Mouse (Mus musculus) MEL (cell line): ENCODE measurements at regions not wholly inside any gene's neighbourhood (a gene's known extent, or its start where the extent isn't known, plus 50 kb on each side); places are given as distances from the start of the nearest gene placed in this dataset.

Experiments used
- DNase-seq: peaks from one replicate; pipeline ENCODE4 v3.0.0; 2011; ENCODE audit warnings: low read depth, low spot score
- H3K27ac ChIP-seq: 2 replicates; pipeline ENCODE4 v1.5.1; 2012; ENCODE audit warnings: low read depth, mild to moderate bottlenecking, control low read depth, low read length, moderate library complexity; ENCODE audit not compliant: control insufficient read depth
- H3K27me3 ChIP-seq, 2 experiments: fragments of 150-350 bp in 1 of 2; sonication (generic) in 1 of 2; 2 replicates each; pipeline ENCODE4 v1.6.1; 2012; ENCODE audit warnings: low read length in 2 of 2, mild to moderate bottlenecking in 2 of 2, improper control_type of control experiment in 1 of 2, moderate library complexity in 1 of 2; ENCODE audit not compliant: insufficient read depth in 2 of 2, control insufficient read depth in 1 of 2
- H3K36me3 ChIP-seq, 2 experiments: 2 replicates each; pipeline ENCODE4 v1.6.1; 2012 to 2014; ENCODE audit warnings: low read length in 2 of 2, improper control_type of control experiment in 1 of 2, inconsistent platforms in 1 of 2, mild to moderate bottlenecking in 1 of 2; ENCODE audit not compliant: insufficient read depth in 2 of 2, control insufficient read depth in 1 of 2
- H3K4me1 ChIP-seq, 2 experiments: fragments of 150-350 bp in 1 of 2; sonication (generic) in 1 of 2; 2 replicates each; pipeline ENCODE4 v1.6.1; 2012; ENCODE audit warnings: low read length in 2 of 2, improper control_type of control experiment in 1 of 2, mild to moderate bottlenecking in 1 of 2; ENCODE audit not compliant: insufficient read depth in 2 of 2, control insufficient read depth in 1 of 2
- H3K4me3 ChIP-seq, 2 experiments: fragments of 150-350 bp in 1 of 2; sonication (generic) in 1 of 2; 2 replicates each; pipeline ENCODE4 v1.5.1; 2012; ENCODE audit warnings: low read depth in 2 of 2, low read length in 2 of 2, mild to moderate bottlenecking in 2 of 2, moderate library complexity in 2 of 2, control low read depth in 1 of 2, improper control_type of control experiment in 1 of 2; ENCODE audit not compliant: control insufficient read depth in 1 of 2, insufficient read depth in 1 of 2
- H3K79me2 ChIP-seq: 2 replicates; pipeline ENCODE4 v1.6.1; 2012; ENCODE audit warnings: mild to moderate bottlenecking, low read length, moderate library complexity; ENCODE audit not compliant: control insufficient read depth, poor library complexity, insufficient read depth
- H3K9ac ChIP-seq: 2 replicates; pipeline ENCODE4 v1.6.1; 2012; ENCODE audit warnings: low read depth, mild to moderate bottlenecking, control low read depth, low read length, moderate library complexity; ENCODE audit not compliant: control insufficient read depth, poor library complexity, severe bottlenecking
- H3K9me3 ChIP-seq: fragments of 150-350 bp; sonication (generic); replicated peaks from 2 replicates; pipeline ENCODE4 v1.6.1; 2012; ENCODE audit warnings: mild to moderate bottlenecking, low read length, improper control_type of control experiment, moderate library complexity; ENCODE audit not compliant: insufficient read depth
- CHD1 ChIP-seq: IDR thresholded peaks from 2 replicates; pipeline ENCODE4 v1.6.1; 2012; ENCODE audit warnings: low read depth, mild to moderate bottlenecking, inconsistent platforms, low read length, improper control_type of control experiment
- CTCF ChIP-seq, 3 experiments: IDR thresholded peaks in 2 of 3; conservative IDR thresholded peaks in 1 of 3; 2 replicates each; pipeline ENCODE4 v1.5.1; 2011 to 2012; ENCODE audit warnings: low read length in 3 of 3, low read depth in 2 of 3, mild to moderate bottlenecking in 2 of 3, improper control_type of control experiment in 1 of 3, inconsistent platforms in 1 of 3, mixed read lengths in 1 of 3, moderate library complexity in 1 of 3; ENCODE audit not compliant: control insufficient read depth in 1 of 3, insufficient read depth in 1 of 3, poor library complexity in 1 of 3, severe bottlenecking in 1 of 3
- ELF1 ChIP-seq: IDR thresholded peaks from 2 replicates; pipeline ENCODE4 v1.6.1; 2014; ENCODE audit warnings: low read depth, mild to moderate bottlenecking, inconsistent platforms, low read length, improper control_type of control experiment, moderate library complexity
- ETS1 ChIP-seq: IDR thresholded peaks from 2 replicates; pipeline ENCODE4 v1.6.1; 2012; ENCODE audit warnings: low read depth, mild to moderate bottlenecking, inconsistent platforms, low read length, improper control_type of control experiment, moderate library complexity
- GATA1 ChIP-seq: IDR thresholded peaks from 2 replicates; pipeline ENCODE4 v1.6.1; 2011; ENCODE audit warnings: low read depth, low read length, improper control_type of control experiment
- HCFC1 ChIP-seq: IDR thresholded peaks from 2 replicates; pipeline ENCODE4 v1.6.1; 2012; ENCODE audit warnings: low read depth, mild to moderate bottlenecking, inconsistent platforms, low read length, improper control_type of control experiment, moderate library complexity
- MAZ ChIP-seq: IDR thresholded peaks from 2 replicates; pipeline ENCODE4 v1.6.1; 2012; ENCODE audit warnings: low read depth, mild to moderate bottlenecking, inconsistent platforms, low read length, improper control_type of control experiment
- MEF2A ChIP-seq: IDR thresholded peaks from 2 replicates; pipeline ENCODE4 v1.6.1; 2014; ENCODE audit warnings: low read depth, mild to moderate bottlenecking, inconsistent platforms, low read length, improper control_type of control experiment; ENCODE audit not compliant: poor library complexity, insufficient replicate concordance, severe bottlenecking; ENCODE audit errors: extremely low read depth
- MXI1 ChIP-seq: IDR thresholded peaks from 2 replicates; pipeline ENCODE4 v1.6.1; 2011; ENCODE audit warnings: mild to moderate bottlenecking, low read depth, low read length, improper control_type of control experiment
- MYB ChIP-seq: IDR thresholded peaks from 2 replicates; pipeline ENCODE4 v1.6.1; 2011; ENCODE audit warnings: mild to moderate bottlenecking, low read depth, low read length, improper control_type of control experiment
- MYC ChIP-seq: IDR thresholded peaks from 2 replicates; pipeline ENCODE4 v1.6.1; 2011; ENCODE audit warnings: low read depth, mild to moderate bottlenecking, low read length, improper control_type of control experiment, moderate library complexity
- NELFE ChIP-seq: IDR thresholded peaks from 2 replicates; pipeline ENCODE4 v1.6.1; 2011; ENCODE audit warnings: low read depth, low read length, improper control_type of control experiment
- POLR2A ChIP-seq, 2 experiments: IDR thresholded peaks; 2 replicates each; pipeline ENCODE4 v1.6.1; 2011 to 2012; ENCODE audit warnings: low read length in 2 of 2, mild to moderate bottlenecking in 2 of 2, control low read depth in 1 of 2, improper control_type of control experiment in 1 of 2, low read depth in 1 of 2, moderate library complexity in 1 of 2; ENCODE audit not compliant: control insufficient read depth in 1 of 2, insufficient read depth in 1 of 2, poor library complexity in 1 of 2
- POLR2AphosphoS2 ChIP-seq: IDR thresholded peaks from 2 replicates; pipeline ENCODE4 v1.6.1; 2011; ENCODE audit warnings: low read length, improper control_type of control experiment
- RAD21 ChIP-seq: IDR thresholded peaks from 2 replicates; pipeline ENCODE4 v1.6.1; 2011; ENCODE audit warnings: mild to moderate bottlenecking, low read depth, low read length, improper control_type of control experiment
- TBP ChIP-seq: IDR thresholded peaks from 2 replicates; pipeline ENCODE4 v1.8.0; 2011; ENCODE audit warnings: low read depth, low read length, improper control_type of control experiment
- TCF12 ChIP-seq: IDR thresholded peaks from 2 replicates; pipeline ENCODE4 v1.6.1; 2014; ENCODE audit warnings: low read depth, mild to moderate bottlenecking, inconsistent platforms, low read length, improper control_type of control experiment, moderate library complexity
- ZC3H11A ChIP-seq: IDR thresholded peaks from 2 replicates; pipeline ENCODE4 v1.6.1; 2012; ENCODE audit warnings: low read depth, mild to moderate bottlenecking, inconsistent platforms, low read length, improper control_type of control experiment
- ZKSCAN1 ChIP-seq: IDR thresholded peaks from 2 replicates; pipeline ENCODE4 v1.6.1; 2012; ENCODE audit warnings: low read depth, mild to moderate bottlenecking, inconsistent platforms, low read length, improper control_type of control experiment, moderate library complexity

GRCm38 (mm10) chr8:49195333-49195640, 351.5 kb upstream of the Tenm3 start:
- no peak overlapping the region for H3K27ac ChIP-seq
- H3K9ac ChIP-seq = no peak overlapping the region
- H3K27me3 ChIP-seq = no peaks in the 10 kb centered on the region
- no peak for DNase-seq
- H3K36me3 ChIP-seq = no peaks in the 10 kb centered on the region
- H3K4me1 ChIP-seq = no peaks in the 10 kb centered on the region
- TF ChIP-seq GATA1 (no peak), CHD1 (no peak), MEF2A (no peak), ZKSCAN1 (no peak), ETS1 (no peak), MYB (no peak), CTCF (IDR thresholded peaks at IDR 0.05 in 2 of 3, conservative IDR thresholded peaks at IDR 0.05 in 1 of 3; ENCODE audit: control insufficient read depth in 1 of 3, insufficient read depth in 1 of 3, low read depth in 2 of 3, low read length in 3 of 3, poor library complexity in 1 of 3, severe bottlenecking in 1 of 3) (no peak), MAZ (no peak), HCFC1 (no peak), POLR2AphosphoS2 (no peak), MXI1 (no peak), TBP (no peak), ELF1 (no peak)
- TF ChIP-seq, all 39 proteins: peak for 0
- no peak overlapping the region for H3K4me3 ChIP-seq
- no peaks in the 10 kb centered on the region for H3K79me2 ChIP-seq
- no peaks in the 10 kb centered on the region for H3K9me3 ChIP-seq

GRCm38 (mm10) chr8:49194592-49195332, 351.0 kb upstream of the Tenm3 start:
- Histone ChIP-seq H3K9me3 (no peaks in the 10 kb centered on the region), H3K36me3 (no peaks in the 10 kb centered on the region), H3K9ac (no peak overlapping the region), H3K4me1 (no peaks in the 10 kb centered on the region), H3K27ac (no peak overlapping the region), H3K79me2 (no peaks in the 10 kb centered on the region), H3K27me3 (no peaks in the 10 kb centered on the region), H3K4me3 (no peak overlapping the region)
- TF ChIP-seq ELF1 (no peak), TCF12 (no peak), ZC3H11A (no peak), RAD21 (no peak), POLR2A (IDR thresholded peaks at IDR 0.05; ENCODE audit: control insufficient read depth in 1 of 2, insufficient read depth in 1 of 2, low read depth in 1 of 2, low read length in 2 of 2, poor library complexity in 1 of 2) (no peak), MYC (no peak), MEF2A (no peak), MAZ (no peak), POLR2AphosphoS2 (no peak), NELFE (no peak)
- DNase-seq = no peak
